Mouse (Mus musculus): ENCODE data around the gene Adamtsl1.
A peak's percentile ranks its signal among the peaks of the same experiment; 100 is the strongest.

Adamtsl1 gene

GRCm38 (mm10) chr4:86068875-86069718 is 555.1 kb downstream of the Adamtsl1 start:
- no peak for DNase-seq

- DNase-seq = no peak
Measured at GRCm38 (mm10) chr4:86074871-86075270, 560.9 kb downstream of the Adamtsl1 start.

- DNase-seq = no peak
Measured at GRCm38 (mm10) chr4:86077355-86077754, 563.4 kb downstream of the Adamtsl1 start.

GRCm38 (mm10) chr4:86077854-86078253 is 563.9 kb downstream of the Adamtsl1 start:
- no peak for DNase-seq

- DNase-seq = no peak
Measured at GRCm38 (mm10) chr4:86087508-86087907, 573.5 kb downstream of the Adamtsl1 start.

GRCm38 (mm10) chr4:86103207-86103606 is 589.2 kb downstream of the Adamtsl1 start:
- no peak for DNase-seq

- DNase-seq = no peak
Measured at GRCm38 (mm10) chr4:86108325-86108724, 594.4 kb downstream of the Adamtsl1 start.

GRCm38 (mm10) chr4:86119067-86119466 is 605.1 kb downstream of the Adamtsl1 start:
- DNase-seq = no peak

GRCm38 (mm10) chr4:86122431-86122830 is 608.5 kb downstream of the Adamtsl1 start:
- peak; percentile 51 for DNase-seq

GRCm38 (mm10) chr4:86124374-86124773 is 610.4 kb downstream of the Adamtsl1 start:
- DNase-seq = peak; percentile 74

- no peak for DNase-seq
Measured at GRCm38 (mm10) chr4:86126636-86127035, 612.7 kb downstream of the Adamtsl1 start.

GRCm38 (mm10) chr4:86158551-86158950 is 644.6 kb downstream of the Adamtsl1 start:
- DNase-seq = no peak

GRCm38 (mm10) chr4:86159362-86159761 is 645.4 kb downstream of the Adamtsl1 start:
- DNase-seq = no peak

GRCm38 (mm10) chr4:86170763-86171162 is 656.8 kb downstream of the Adamtsl1 start:
- no peak for DNase-seq

GRCm38 (mm10) chr4:86171461-86171860 is 657.5 kb downstream of the Adamtsl1 start:
- DNase-seq = no peak

- DNase-seq = no peak
Measured at GRCm38 (mm10) chr4:86177471-86177870, 663.5 kb downstream of the Adamtsl1 start.

- no peak for DNase-seq
Measured at GRCm38 (mm10) chr4:86178116-86178515, 664.1 kb downstream of the Adamtsl1 start.

- DNase-seq = no peak
Measured at GRCm38 (mm10) chr4:86183701-86184173, 669.8 kb downstream of the Adamtsl1 start.

- DNase-seq = no peak
Measured at GRCm38 (mm10) chr4:86189853-86190252, 675.9 kb downstream of the Adamtsl1 start.

- DNase-seq = no peak
Measured at GRCm38 (mm10) chr4:86191195-86191594, 677.2 kb downstream of the Adamtsl1 start.

- no peak for DNase-seq
Measured at GRCm38 (mm10) chr4:86201766-86202165, 687.8 kb downstream of the Adamtsl1 start.

- DNase-seq = no peak
Measured at GRCm38 (mm10) chr4:86203288-86203687, 689.3 kb downstream of the Adamtsl1 start.

- no peak for DNase-seq
Measured at GRCm38 (mm10) chr4:86224875-86225274, 710.9 kb downstream of the Adamtsl1 start.

GRCm38 (mm10) chr4:86227096-86227495 is 713.1 kb downstream of the Adamtsl1 start:
- peak; percentile 31 for DNase-seq

GRCm38 (mm10) chr4:86233197-86233596 is 719.2 kb downstream of the Adamtsl1 start:
- DNase-seq = no peak

Data from kidney, postnatal 10 days (tissue).